Mouse (Mus musculus) bone marrow macrophage, adult 2 months (primary cell): Measurements from ENCODE around the gene Phldb2.

Experiments
- CTCF ChIP-seq: IDR thresholded peaks from 2 replicates; pipeline ENCODE4 v1.5.1; 2012; ENCODE audit warnings: low read depth, mild to moderate bottlenecking, low read length, moderate library complexity
- POLR2A ChIP-seq: IDR thresholded peaks from 2 replicates; pipeline ENCODE4 v1.6.1; 2012; ENCODE audit warnings: mild to moderate bottlenecking, low read depth, low read length, borderline replicate concordance

DNA sequence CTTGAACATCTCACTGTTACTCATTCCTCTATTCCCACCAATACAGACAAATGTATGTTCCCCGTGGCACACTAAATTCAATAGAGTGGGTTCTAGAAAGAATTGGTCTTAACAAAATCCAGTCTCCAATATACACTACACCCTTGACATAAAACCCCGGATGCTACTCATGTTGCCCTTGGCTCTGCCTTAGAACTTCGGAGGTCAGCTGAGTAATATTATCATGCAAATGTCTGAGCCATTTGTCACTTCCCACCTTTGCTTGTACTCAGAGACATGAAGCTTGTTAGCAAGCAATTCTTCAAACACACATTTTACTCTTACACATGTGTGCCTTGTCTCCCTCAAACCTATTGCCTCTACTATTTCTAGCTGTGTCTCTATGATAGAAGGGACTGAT lies 138.8 kb downstream of the Phldb2 start:
- TF ChIP-seq CTCF, result no peak
- no peak for TF ChIP-seq POLR2A
